Mouse (Mus musculus) megakaryocyte, embryonic 14.5 days (primary cell): ENCODE data around the gene Wdr89.

Experiments used
- FLI1 ChIP-seq: IDR thresholded peaks from 2 replicates; pipeline ENCODE4 v1.6.1; 2012; ENCODE audit warnings: low read length, inconsistent platforms, mixed read lengths
- GATA1 ChIP-seq: IDR thresholded peaks from 3 replicates; pipeline ENCODE4 v1.6.1; 2012; ENCODE audit warnings: mixed read lengths, low read length, inconsistent platforms, borderline replicate concordance

GRCm38 (mm10) chr12:75668916-75669257, 450 bp downstream of the Wdr89 start:
- TF ChIP-seq GATA1 (no peak), FLI1 (no peak)
